Mouse (Mus musculus): ENCODE measurements around the gene Eda2r. TPM values are rescaled to one million over a fixed set of nuclear protein-coding genes. Genes with fewer than 3 reads are reported as not detected.

Eda2r gene
- 1 to 10 TPM; 1.9 to 2.9 TPM for total RNA-seq (2021)
- long read RNA-seq, experiment 1, partial matches to known transcripts, result 1 of 1 reads
- long read RNA-seq, experiment 1, other reads (novel, unspliced or antisense), result 0 of 1 reads
- long read RNA-seq, experiment 2, result 0 reads

GRCm38 (mm10) chrX:97377065-97377421 is at the start of gene Eda2r:
Gene Eda2r, minus strand, starts transcription at chrX:97377216.
- peak; percentile 46 for DNase-seq

- DNase-seq, result no peak
These were observed 20.9 kb upstream of the Eda2r start for GRCm38 (mm10) chrX:97397872-97398271.

GRCm38 (mm10) chrX:97378076-97378475 is 1.1 kb upstream of the Eda2r start:
- DNase-seq, result no peak

- DNase-seq, result peak; percentile 37
These were observed 523 bp downstream of the Eda2r start for GRCm38 (mm10) chrX:97376321-97377064.

GRCm38 (mm10) chrX:97372826-97373225 is 4.2 kb downstream of the Eda2r start:
- DNase-seq, result no peak

GRCm38 (mm10) chrX:97369206-97369605 is 7.8 kb downstream of the Eda2r start:
- DNase-seq, result no peak

- no peak for DNase-seq
These were observed 8.3 kb downstream of the Eda2r start for GRCm38 (mm10) chrX:97368741-97369140.

- DNase-seq, result no peak
These were observed 16.1 kb downstream of the Eda2r start for GRCm38 (mm10) chrX:97360919-97361318.

GRCm38 (mm10) chrX:97327891-97328290 is 49.1 kb downstream of the Eda2r start:
- DNase-seq, result no peak

Data from adrenal gland, postnatal 10 days (tissue).